Mouse (Mus musculus): ENCODE results near the gene Ncan. TPM values are rescaled to one million over a fixed set of nuclear protein-coding genes. Genes with fewer than 3 reads are reported as not detected.
A peak's percentile ranks its signal among the peaks of the same experiment; 100 is the strongest.

The Ncan gene
- polyA plus RNA-seq, 1 experiment from 2014 or later = 189 TPM

DNA sequence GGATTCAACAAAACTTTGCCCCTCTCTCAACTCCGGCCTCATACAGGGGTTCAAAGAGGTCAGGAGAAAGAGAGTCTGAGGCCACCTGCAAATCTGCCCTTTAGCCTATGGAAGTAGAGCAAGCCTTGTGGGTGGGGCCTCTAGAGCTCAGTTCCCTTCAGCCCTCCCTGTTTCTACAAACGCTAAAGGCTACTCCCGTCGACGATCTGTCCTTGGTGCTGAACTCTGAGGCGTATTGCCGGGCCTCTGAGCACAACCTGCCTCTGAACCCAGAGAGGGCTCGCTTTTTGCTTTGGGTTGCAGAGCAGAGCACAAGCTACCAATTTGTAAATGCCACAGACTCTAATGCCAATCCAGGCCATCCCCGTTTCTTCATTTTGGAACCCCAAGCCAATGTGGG, 3.1 kb downstream of the Ncan start:
- Histone ChIP-seq H3K27ac (ENCODE audit: low read length) (no peak overlapping the region), H3K27me3 (ENCODE audit: control insufficient read depth, insufficient read depth, low read depth, low read length) (no peaks in the 10 kb centered on the region), H3K9ac (ENCODE audit: low read depth, low read length) (peak overlapping the region; percentile 87; the same call in 1 of the 2 replicates), H3K36me3 (ENCODE audit: control insufficient read depth, insufficient read depth, low read length) (peaks cover 17% of the 10 kb centered on the region; the same call in 1 of the 2 replicates), H3K4me3 (ENCODE audit: low read depth, low read length) (peak overlapping the region; percentile 76), H3K9me3 (replicated peaks; ENCODE audit: control insufficient read depth, low read length, poor library complexity, severe bottlenecking) (no peaks in the 10 kb centered on the region), H3K4me2 (ENCODE audit: low read length) (peak overlapping the region; percentile 71), H3K4me1 (ENCODE audit: control insufficient read depth, insufficient read depth, low read length) (peaks cover 29% of the 10 kb centered on the region)
- WGBS = 12% methylated on average over 9 of the region's 9 CpGs
- no peak for ATAC-seq

DNA sequence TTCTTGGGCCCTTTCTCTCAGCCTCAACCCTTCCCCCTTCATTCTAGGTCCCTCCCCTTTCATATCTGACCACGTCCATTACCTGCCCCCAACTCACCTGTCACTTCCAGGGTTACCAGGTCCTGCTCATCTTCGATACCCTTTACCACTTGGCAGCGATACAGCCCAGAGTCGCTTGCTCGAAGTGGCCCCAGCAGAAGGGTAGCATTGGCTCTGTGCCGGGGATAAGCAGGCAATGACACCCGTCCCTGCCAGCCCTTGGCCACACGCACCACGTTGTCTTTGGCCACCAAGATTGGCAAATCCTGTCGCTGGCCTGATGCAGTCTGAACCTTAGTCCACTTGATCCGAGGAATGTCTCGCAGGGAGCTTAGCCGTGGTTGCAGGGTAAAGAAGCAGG, 5.8 kb downstream of the Ncan start:
- Histone ChIP-seq H3K9ac (ENCODE audit: low read depth, low read length) (0 out of 2 replicates have a peak overlapping the region, but pooled peaks have one; percentile 8), H3K9me3 (replicated peaks; ENCODE audit: control insufficient read depth, low read length, poor library complexity, severe bottlenecking) (no peaks in the 10 kb centered on the region), H3K27ac (ENCODE audit: low read length) (no peak overlapping the region), H3K4me1 (ENCODE audit: control insufficient read depth, insufficient read depth, low read length) (peaks cover 32% of the 10 kb centered on the region), H3K4me2 (ENCODE audit: low read length) (no peak overlapping the region), H3K36me3 (ENCODE audit: control insufficient read depth, insufficient read depth, low read length) (peaks cover 35% of the 10 kb centered on the region), H3K27me3 (ENCODE audit: control insufficient read depth, insufficient read depth, low read depth, low read length) (no peaks in the 10 kb centered on the region), H3K4me3 (ENCODE audit: low read depth, low read length) (no peak overlapping the region)
- 67% methylated on average over 13 of the region's 13 CpGs for WGBS
- ATAC-seq = no peak

DNA sequence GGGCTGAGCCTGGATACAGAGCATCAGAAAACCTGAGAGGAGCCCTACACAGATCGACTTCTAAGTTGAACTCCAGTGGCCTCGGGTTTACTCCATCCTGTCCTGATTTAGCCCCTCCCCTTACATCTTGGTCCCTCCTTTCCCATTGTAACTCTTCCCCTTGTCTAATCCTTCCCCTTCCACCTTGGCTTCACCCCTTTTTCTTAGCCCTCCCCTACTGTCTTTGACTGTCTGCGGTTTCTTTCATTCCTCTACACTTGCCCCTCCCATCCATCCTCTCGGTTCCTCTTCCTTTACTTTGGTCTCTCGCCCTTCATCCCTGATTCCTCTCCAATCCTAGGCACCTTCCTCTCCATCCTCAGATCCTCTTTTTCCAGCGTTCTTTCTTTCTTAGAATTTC, 6.2 kb downstream of the Ncan start:
- no peak for ATAC-seq
- no peak overlapping the region for H3K4me3 ChIP-seq (ENCODE audit: low read depth, low read length)
- no peak overlapping the region for H3K4me2 ChIP-seq (ENCODE audit: low read length)
- no peaks in the 10 kb centered on the region for H3K27me3 ChIP-seq (ENCODE audit: control insufficient read depth, insufficient read depth, low read depth, low read length)
- no peak overlapping the region for H3K9ac ChIP-seq (ENCODE audit: low read depth, low read length)
- peaks cover 40% of the 10 kb centered on the region for H3K36me3 ChIP-seq (ENCODE audit: control insufficient read depth, insufficient read depth, low read length)
- no peaks in the 10 kb centered on the region for H3K9me3 ChIP-seq (replicated peaks; ENCODE audit: control insufficient read depth, low read length, poor library complexity, severe bottlenecking)
- peaks cover 32% of the 10 kb centered on the region for H3K4me1 ChIP-seq (ENCODE audit: control insufficient read depth, insufficient read depth, low read length)
- H3K27ac ChIP-seq (ENCODE audit: low read length) = no peak overlapping the region
- 23% methylated on average over 6 of the region's 6 CpGs for WGBS

- Histone ChIP-seq H3K4me1 (ENCODE audit: control insufficient read depth, insufficient read depth, low read length) (peaks cover 21% of the 10 kb centered on the region), H3K4me3 (ENCODE audit: low read depth, low read length) (no peak overlapping the region), H3K27me3 (ENCODE audit: control insufficient read depth, insufficient read depth, low read depth, low read length) (no peaks in the 10 kb centered on the region), H3K27ac (ENCODE audit: low read length) (no peak overlapping the region), H3K4me2 (ENCODE audit: low read length) (no peak overlapping the region), H3K36me3 (ENCODE audit: control insufficient read depth, insufficient read depth, low read length) (peaks cover 58% of the 10 kb centered on the region), H3K9me3 (replicated peaks; ENCODE audit: control insufficient read depth, low read length, poor library complexity, severe bottlenecking) (no peaks in the 10 kb centered on the region), H3K9ac (ENCODE audit: low read depth, low read length) (peak overlapping the region; percentile 38; the same call in 1 of the 2 replicates)
- ATAC-seq = 0 out of 2 replicates have a peak, but pooled peaks have one; percentile 14
- WGBS = 6% methylated on average over 43 of the region's 43 CpGs
Measured at GRCm38 (mm10) chr8:70112401-70113016, 8.2 kb downstream of the Ncan start.

- H3K4me2 ChIP-seq (ENCODE audit: low read length) = no peak overlapping the region
- WGBS = 60% methylated on average over 23 of the region's 23 CpGs
- peaks cover 10% of the 10 kb centered on the region for H3K4me1 ChIP-seq (ENCODE audit: control insufficient read depth, insufficient read depth, low read length)
- ATAC-seq = no peak
- H3K27me3 ChIP-seq (ENCODE audit: control insufficient read depth, insufficient read depth, low read depth, low read length) = no peaks in the 10 kb centered on the region
- peaks cover 67% of the 10 kb centered on the region for H3K36me3 ChIP-seq (ENCODE audit: control insufficient read depth, insufficient read depth, low read length)
- H3K9me3 ChIP-seq (replicated peaks; ENCODE audit: control insufficient read depth, low read length, poor library complexity, severe bottlenecking) = no peaks in the 10 kb centered on the region
- H3K4me3 ChIP-seq (ENCODE audit: low read depth, low read length) = no peak overlapping the region
- H3K27ac ChIP-seq (ENCODE audit: low read length) = no peak overlapping the region
- no peak overlapping the region for H3K9ac ChIP-seq (ENCODE audit: low read depth, low read length)
Measured at GRCm38 (mm10) chr8:70111192-70111795, 9.4 kb downstream of the Ncan start.

GRCm38 (mm10) chr8:70110451-70110850, 10.2 kb downstream of the Ncan start:
- Histone ChIP-seq H3K27me3 (ENCODE audit: control insufficient read depth, insufficient read depth, low read depth, low read length) (no peaks in the 10 kb centered on the region), H3K27ac (ENCODE audit: low read length) (no peak overlapping the region), H3K9me3 (replicated peaks; ENCODE audit: control insufficient read depth, low read length, poor library complexity, severe bottlenecking) (no peaks in the 10 kb centered on the region), H3K4me1 (ENCODE audit: control insufficient read depth, insufficient read depth, low read length) (peaks cover 10% of the 10 kb centered on the region), H3K36me3 (ENCODE audit: control insufficient read depth, insufficient read depth, low read length) (peaks cover 61% of the 10 kb centered on the region), H3K9ac (ENCODE audit: low read depth, low read length) (no peak overlapping the region), H3K4me3 (ENCODE audit: low read depth, low read length) (no peak overlapping the region), H3K4me2 (ENCODE audit: low read length) (no peak overlapping the region)
- 94% methylated on average over 2 of the region's 2 CpGs for WGBS
- no peak for ATAC-seq

DNA sequence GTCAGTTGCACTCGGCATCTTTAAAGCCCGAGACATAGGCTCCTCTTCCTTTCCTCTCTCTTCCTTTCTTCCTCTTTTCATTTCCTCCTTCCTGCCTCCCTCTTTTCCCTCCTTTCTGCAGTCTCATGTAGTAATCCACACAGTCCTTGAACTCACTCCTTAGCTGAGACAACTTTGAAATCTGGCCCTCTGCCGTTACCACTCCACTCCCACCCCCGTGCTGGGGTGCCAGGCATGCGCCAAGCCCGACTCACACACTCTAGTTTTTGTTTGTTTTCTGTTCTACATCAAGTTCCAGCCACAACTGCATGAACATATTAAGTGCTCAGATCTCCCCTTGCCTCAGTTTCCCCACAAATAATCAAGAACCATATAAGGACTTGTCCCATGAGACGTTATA, 15.8 kb downstream of the Ncan start:
- whole genome bisulfite sequencing = 77% methylated on average over 7 of the region's 7 CpGs
- peaks cover 63% of the 10 kb centered on the region for H3K36me3 ChIP-seq (ENCODE audit: control insufficient read depth, insufficient read depth, low read length)
- no peak overlapping the region for H3K4me3 ChIP-seq (ENCODE audit: low read depth, low read length)
- ATAC-seq = no peak
- H3K27ac ChIP-seq (ENCODE audit: low read length) = no peak overlapping the region
- no peaks in the 10 kb centered on the region for H3K27me3 ChIP-seq (ENCODE audit: control insufficient read depth, insufficient read depth, low read depth, low read length)
- no peaks in the 10 kb centered on the region for H3K9me3 ChIP-seq (replicated peaks; ENCODE audit: control insufficient read depth, low read length, poor library complexity, severe bottlenecking)
- no peak overlapping the region for H3K4me2 ChIP-seq (ENCODE audit: low read length)
- 0 out of 2 replicates have a peak, but pooled peaks cover 4% of the 10 kb centered on the region for H3K4me1 ChIP-seq (ENCODE audit: control insufficient read depth, insufficient read depth, low read length)
- no peak overlapping the region for H3K9ac ChIP-seq (ENCODE audit: low read depth, low read length)

- Histone ChIP-seq H3K9ac (ENCODE audit: low read depth, low read length) (no peak overlapping the region), H3K4me2 (ENCODE audit: low read length) (no peak overlapping the region), H3K9me3 (replicated peaks; ENCODE audit: control insufficient read depth, low read length, poor library complexity, severe bottlenecking) (no peaks in the 10 kb centered on the region), H3K4me1 (ENCODE audit: control insufficient read depth, insufficient read depth, low read length) (0 out of 2 replicates have a peak, but pooled peaks cover 4% of the 10 kb centered on the region), H3K36me3 (ENCODE audit: control insufficient read depth, insufficient read depth, low read length) (peaks cover 63% of the 10 kb centered on the region), H3K27me3 (ENCODE audit: control insufficient read depth, insufficient read depth, low read depth, low read length) (no peaks in the 10 kb centered on the region), H3K4me3 (ENCODE audit: low read depth, low read length) (no peak overlapping the region), H3K27ac (ENCODE audit: low read length) (no peak overlapping the region)
- WGBS = 22% methylated on average over 6 of the region's 6 CpGs
- ATAC-seq = no peak
Measured at GRCm38 (mm10) chr8:70104506-70104905, 16.2 kb downstream of the Ncan start.

- no peak for ATAC-seq
- Histone ChIP-seq H3K36me3 (ENCODE audit: control insufficient read depth, insufficient read depth, low read length) (peaks cover 71% of the 10 kb centered on the region), H3K27ac (ENCODE audit: low read length) (no peak overlapping the region), H3K4me3 (ENCODE audit: low read depth, low read length) (no peak overlapping the region), H3K9ac (ENCODE audit: low read depth, low read length) (no peak overlapping the region), H3K9me3 (replicated peaks; ENCODE audit: control insufficient read depth, low read length, poor library complexity, severe bottlenecking) (no peaks in the 10 kb centered on the region), H3K4me2 (ENCODE audit: low read length) (no peak overlapping the region), H3K27me3 (ENCODE audit: control insufficient read depth, insufficient read depth, low read depth, low read length) (no peaks in the 10 kb centered on the region), H3K4me1 (ENCODE audit: control insufficient read depth, insufficient read depth, low read length) (0 out of 2 replicates have a peak, but pooled peaks cover 4% of the 10 kb centered on the region)
- 91% methylated on average over 8 of the region's 8 CpGs for WGBS
Measured at GRCm38 (mm10) chr8:70100241-70100640, 20.4 kb downstream of the Ncan start.

All from midbrain, embryonic 16.5 days (tissue).